Comparison of ENCODE assay signal across 25 mouse cellular contexts in genomic region chr17:85469776-85470175, GRCm38 (mm10).
DNase-seq lines count a peak whose midpoint lies in the region; ATAC-seq and TF ChIP-seq lines count a peak whose summit lies in the region.
"Had no signal": no experiment of that assay in that cellular context is flagged by ENCODE, and none has a peak within 500 bp of the region (broad histone marks: within the 10 kb centered on the region; RNA-seq: fewer than 3 reads in every experiment).

No protein-coding gene starts in this region.

- no peak for ATAC-seq in midbrain, postnatal 0 days (ENCODE audit: low FRiP score)
- ATAC-seq in midbrain, embryonic 13.5 days, result no peak
- no peak for ATAC-seq in forebrain, embryonic 15.5 days (replicated peaks)
- no peak for ATAC-seq in cerebellum, adult (ENCODE audit: insufficient number of reproducible peaks, low FRiP score, low TSS enrichment)
- ATAC-seq: forebrain, embryonic 16.5 days; inflammation-experienced regulatory T-cells, adult 6 months had no signal

- intact Hi-C loops in heart, adult 2 months (cut with DNase I), result no loop called here

- H3K36me3 ChIP-seq in heart, adult 2 months (ENCODE audit: control insufficient read depth, insufficient read depth, low read length), result no peaks in the 10 kb centered on the region
- H3K36me3 ChIP-seq in midbrain, postnatal 0 days (ENCODE audit: insufficient read depth, low read length), result no peaks in the 10 kb centered on the region
- H3K36me3 ChIP-seq in midbrain, embryonic 13.5 days, result no peaks in the 10 kb centered on the region
- H3K36me3 ChIP-seq in MEL (ENCODE audit: control insufficient read depth in 1 of 2, insufficient read depth in 2 of 2, low read length in 2 of 2), result no peaks in the 10 kb centered on the region
- H3K36me3 ChIP-seq in splenic B cell, adult 2 months (ENCODE audit: control insufficient read depth, insufficient read depth, low read length, poor library complexity, severe bottlenecking), result no peaks in the 10 kb centered on the region
- H3K36me3 ChIP-seq in forebrain, embryonic 15.5 days, result no peaks in the 10 kb centered on the region
- H3K36me3 ChIP-seq: embryonic facial prominence, embryonic 13.5 days; heart, embryonic 12.5 days; hindbrain, embryonic 12.5 days; limb, embryonic 15.5 days; neural tube, embryonic 12.5 days had no signal

- no peak overlapping the region for H3K27ac ChIP-seq in heart, adult 2 months
- H3K27ac ChIP-seq in midbrain, postnatal 0 days (ENCODE audit: low read depth, low read length), result no peak overlapping the region
- no peak overlapping the region for H3K27ac ChIP-seq in midbrain, embryonic 13.5 days
- no peak overlapping the region for H3K27ac ChIP-seq in MEL (ENCODE audit: control insufficient read depth, low read depth, low read length)
- no peak overlapping the region for H3K27ac ChIP-seq in forebrain, embryonic 15.5 days (replicated peaks)
- H3K27ac ChIP-seq: embryonic facial prominence, embryonic 13.5 days; hindbrain, embryonic 12.5 days; limb, embryonic 15.5 days; neural tube, embryonic 12.5 days had no signal

- no peaks in the 10 kb centered on the region for H3K9me3 ChIP-seq in midbrain, postnatal 0 days (ENCODE audit: low read length)
- peaks cover 5% of the 10 kb centered on the region; the same call in 1 of the 2 replicates for H3K9me3 ChIP-seq in midbrain, embryonic 13.5 days
- no peaks in the 10 kb centered on the region for H3K9me3 ChIP-seq in MEL (replicated peaks; ENCODE audit: insufficient read depth, low read length)
- no peaks in the 10 kb centered on the region for H3K9me3 ChIP-seq in forebrain, embryonic 15.5 days
- H3K9me3 ChIP-seq: embryonic facial prominence, embryonic 13.5 days; limb, embryonic 15.5 days; neural tube, embryonic 12.5 days had no signal

- no peak overlapping the region for H3K4me2 ChIP-seq in midbrain, postnatal 0 days (ENCODE audit: low read depth, low read length, poor library complexity, severe bottlenecking)
- no peak overlapping the region for H3K4me2 ChIP-seq in midbrain, embryonic 13.5 days (replicated peaks)
- no peak overlapping the region for H3K4me2 ChIP-seq in forebrain, embryonic 15.5 days (replicated peaks)
- H3K4me2 ChIP-seq: embryonic facial prominence, embryonic 13.5 days; heart, embryonic 12.5 days; hindbrain, embryonic 12.5 days; limb, embryonic 15.5 days; midbrain, embryonic 11.5 days; neural tube, embryonic 12.5 days had no signal

- peak; percentile 65 for TF ChIP-seq RAD21 in MEL (IDR thresholded peaks at IDR 0.05; ENCODE audit: low read depth, low read length)

- H3K4me3 ChIP-seq in heart, adult 2 months, result no peak overlapping the region
- H3K4me3 ChIP-seq in midbrain, postnatal 0 days (ENCODE audit: low read depth, low read length), result no peak overlapping the region
- H3K4me3 ChIP-seq in midbrain, embryonic 13.5 days (replicated peaks), result no peak overlapping the region
- no peak overlapping the region for H3K4me3 ChIP-seq in MEL (ENCODE audit: control insufficient read depth in 1 of 2, insufficient read depth in 1 of 2, low read depth in 2 of 2, low read length in 2 of 2)
- H3K4me3 ChIP-seq in forebrain, embryonic 15.5 days, result no peak overlapping the region
- H3K4me3 ChIP-seq: embryonic facial prominence, embryonic 13.5 days; heart, embryonic 12.5 days; hindbrain, embryonic 12.5 days; limb, embryonic 15.5 days; neural tube, embryonic 12.5 days had no signal

- no peak for DNase-seq in heart, adult 2 months
- DNase-seq in heart, adult 8-10 months (ENCODE audit: low spot score), result no peak
- DNase-seq in midbrain, postnatal 0 days (ENCODE audit: low spot score), result no peak
- peak; percentile 40 for DNase-seq in MEL (ENCODE audit: low read depth, low spot score)
- DNase-seq in splenic B cell, adult 2 months (ENCODE audit: low read depth, low spot score), result peak; percentile 3
- DNase-seq: cerebellum, adult 11 months; cerebellum, postnatal 10 days; heart, postnatal 14 days; kidney, adult 9 months; kidney, postnatal 4 days; lung, adult 2 months; lung, postnatal 4 days; right cerebral cortex, postnatal 4 days; thymus, postnatal 36 days had no signal

- no peaks in the 10 kb centered on the region for H3K4me1 ChIP-seq in heart, adult 2 months (ENCODE audit: control insufficient read depth, insufficient read depth, low read length)
- no peaks in the 10 kb centered on the region for H3K4me1 ChIP-seq in midbrain, postnatal 0 days (ENCODE audit: insufficient read depth, low read length)
- peaks cover 18% of the 10 kb centered on the region for H3K4me1 ChIP-seq in midbrain, embryonic 13.5 days (replicated peaks)
- no peaks in the 10 kb centered on the region for H3K4me1 ChIP-seq in MEL (ENCODE audit: control insufficient read depth in 1 of 2, insufficient read depth in 2 of 2, low read length in 2 of 2)
- peaks cover 20% of the 10 kb centered on the region for H3K4me1 ChIP-seq in forebrain, embryonic 15.5 days

- H3K9ac ChIP-seq in heart, adult 2 months (ENCODE audit: low read depth, low read length), result no peak overlapping the region
- H3K9ac ChIP-seq in midbrain, postnatal 0 days (replicated peaks; ENCODE audit: low read length, poor library complexity, severe bottlenecking), result no peak overlapping the region
- no peak overlapping the region for H3K9ac ChIP-seq in midbrain, embryonic 13.5 days (replicated peaks)
- no peak overlapping the region for H3K9ac ChIP-seq in MEL (ENCODE audit: control insufficient read depth, low read depth, low read length, poor library complexity, severe bottlenecking)
- H3K9ac ChIP-seq in forebrain, embryonic 15.5 days (replicated peaks), result no peak overlapping the region
- H3K9ac ChIP-seq: embryonic facial prominence, embryonic 13.5 days; heart, embryonic 12.5 days; hindbrain, embryonic 12.5 days; limb, embryonic 15.5 days; neural tube, embryonic 12.5 days had no signal

- TF ChIP-seq CTCF in heart, adult 2 months (IDR thresholded peaks at IDR 0.05), result 0 out of 2 replicates have a peak, but pooled peaks have one; percentile 3
- TF ChIP-seq CTCF in midbrain, postnatal 0 days (IDR thresholded peaks at IDR 0.05), result 0 out of 2 replicates have a peak, but pooled peaks have one; percentile 6
- TF ChIP-seq CTCF in MEL (IDR thresholded peaks at IDR 0.05 in 2 of 3, conservative IDR thresholded peaks at IDR 0.05 in 1 of 3; ENCODE audit: control insufficient read depth in 1 of 3, insufficient read depth in 1 of 3, low read depth in 2 of 3, low read length in 3 of 3, poor library complexity in 1 of 3, severe bottlenecking in 1 of 3), result peak; percentile 36 to 60 (median 40); a peak in 4 of 6 replicates

- no peak for TF ChIP-seq EP300 in heart, adult 2 months (IDR thresholded peaks at IDR 0.05; ENCODE audit: insufficient read depth, low read depth, low read length)
- TF ChIP-seq EP300 in MEL (IDR thresholded peaks at IDR 0.05; ENCODE audit: low read depth in 1 of 2, low read length in 2 of 2), result no peak

- peaks cover 3% of the 10 kb centered on the region; the same call in 1 of the 2 replicates for H3K27me3 ChIP-seq in heart, adult 2 months (ENCODE audit: control insufficient read depth, insufficient read depth, low read length)
- H3K27me3 ChIP-seq in midbrain, postnatal 0 days (ENCODE audit: insufficient read depth, low read length), result peaks cover 79% of the 10 kb centered on the region
- H3K27me3 ChIP-seq in midbrain, embryonic 13.5 days, result peaks cover 100% of the 10 kb centered on the region
- H3K27me3 ChIP-seq in MEL (ENCODE audit: control insufficient read depth in 1 of 2, insufficient read depth in 2 of 2, low read length in 2 of 2), result no peaks in the 10 kb centered on the region; a peak in 3 of 4 replicates
- H3K27me3 ChIP-seq in splenic B cell, adult 2 months (ENCODE audit: control insufficient read depth, insufficient read depth, low read length, poor library complexity, severe bottlenecking), result no peaks in the 10 kb centered on the region
- H3K27me3 ChIP-seq in forebrain, embryonic 15.5 days, result peaks cover 65% of the 10 kb centered on the region

- no peaks in the 10 kb centered on the region for H3K79me2 ChIP-seq in heart, adult 2 months (replicated peaks; ENCODE audit: control insufficient read depth, insufficient read depth, low read length)
- H3K79me2 ChIP-seq in MEL (ENCODE audit: control insufficient read depth, insufficient read depth, low read length, poor library complexity), result no peaks in the 10 kb centered on the region

- TF ChIP-seq POLR2A in heart, adult 2 months (IDR thresholded peaks at IDR 0.05; ENCODE audit: insufficient read depth, low read depth, low read length), result no peak
- no peak for TF ChIP-seq POLR2A in MEL (IDR thresholded peaks at IDR 0.05; ENCODE audit: control insufficient read depth in 1 of 2, insufficient read depth in 1 of 2, low read depth in 1 of 2, low read length in 2 of 2, poor library complexity in 1 of 2)

- WGBS in heart, adult 2 months, result 66% methylated on average over 4 of the region's 4 CpGs
- 78% methylated on average over 4 of the region's 4 CpGs for WGBS in midbrain, postnatal 0 days
- WGBS in midbrain, embryonic 13.5 days, result 80% methylated on average over 4 of the region's 4 CpGs
- 77% methylated on average over 4 of the region's 4 CpGs for WGBS in forebrain, embryonic 15.5 days

TF ChIP-seq in MEL, 35 proteins besides CTCF, POLR2A, EP300 and RAD21:
- TF ChIP-seq SMC3 (IDR thresholded peaks at IDR 0.05; ENCODE audit: low read depth, low read length) (peak; percentile 66), TBP (IDR thresholded peaks at IDR 0.05; ENCODE audit: low read depth, low read length) (no peak), NRF1 (IDR thresholded peaks at IDR 0.05; ENCODE audit: insufficient read depth, low read depth, low read length, poor library complexity, severe bottlenecking) (no peak), JUND (IDR thresholded peaks at IDR 0.05; ENCODE audit: low read depth, low read length) (no peak), ZC3H11A (IDR thresholded peaks at IDR 0.05; ENCODE audit: low read depth, low read length) (peak; percentile 66)

Comparison
In these comparisons a context has a peak if more than half of its experiments do, and no peak if none do; other contexts are left out.
1. DNase-seq: peak in MEL (single experiment) and splenic B cell, adult 2 months (single experiment); none in heart, adult 2 months (0 of 2), heart, adult 8-10 months (single experiment) and midbrain, postnatal 0 days (single experiment).
2. Peak in every context shown above with its lines, with median percentiles within 50 percentile points of each other: CTCF ChIP-seq.